ENCODE assay signal across 16 mouse cellular contexts in genomic region chr2:126500521-126500920, GRCm38 (mm10). TPM values are rescaled to one million over a fixed set of nuclear protein-coding genes. Genes with fewer than 3 reads are reported as not detected.
A peak's percentile ranks its signal among the peaks of the same experiment; 100 is the strongest.
DNase-seq lines count a peak whose midpoint lies in the region; ATAC-seq lines count a peak whose summit lies in the region.
"Had no signal": no experiment of that assay in that cellular context is flagged by ENCODE, and none has a peak within 500 bp of the region (broad histone marks: within the 10 kb centered on the region; RNA-seq: fewer than 3 reads in every experiment).

TSS of gene Atp8b4 (minus strand) at chr2:126500674.

- WGBS in forebrain, embryonic 15.5 days: 95% methylated on average over 6 of the region's 6 CpGs

- no peaks in the 10 kb centered on the region for H3K36me3 ChIP-seq in megakaryocyte, embryonic 14.5 days (replicated peaks; ENCODE audit: low read length)
- no peaks in the 10 kb centered on the region for H3K36me3 ChIP-seq in forebrain, embryonic 15.5 days
- H3K36me3 ChIP-seq: embryonic facial prominence, embryonic 15.5 days; heart, embryonic 13.5 days; hindbrain, embryonic 12.5 days had no signal

- no peak within 1 kb of the TSS for H3K9ac ChIP-seq in forebrain, embryonic 15.5 days (replicated peaks)
- H3K9ac ChIP-seq: embryonic facial prominence, embryonic 15.5 days; heart, embryonic 13.5 days; hindbrain, embryonic 12.5 days had no signal

- H3K4me2 ChIP-seq in forebrain, embryonic 15.5 days (replicated peaks): no peak within 1 kb of the TSS
- H3K4me2 ChIP-seq: embryonic facial prominence, embryonic 15.5 days; heart, embryonic 13.5 days; hindbrain, embryonic 12.5 days had no signal

- H3K27me3 ChIP-seq in megakaryocyte, embryonic 14.5 days (replicated peaks): no peaks in the 10 kb centered on the region
- no peaks in the 10 kb centered on the region for H3K27me3 ChIP-seq in forebrain, embryonic 15.5 days
- H3K27me3 ChIP-seq: embryonic facial prominence, embryonic 15.5 days; heart, embryonic 13.5 days; hindbrain, embryonic 12.5 days had no signal

- no peak for ATAC-seq in erythroblast, adult 5-6 weeks (replicated peaks; ENCODE audit: low FRiP score, poor library complexity, severe bottlenecking)
- ATAC-seq in forebrain, embryonic 15.5 days (replicated peaks): no peak
- ATAC-seq: forebrain, embryonic 16.5 days had no signal

- H3K27ac ChIP-seq in forebrain, embryonic 15.5 days (replicated peaks): no peak within 1 kb of the TSS
- H3K27ac ChIP-seq: embryonic facial prominence, embryonic 15.5 days; heart, embryonic 13.5 days; hindbrain, embryonic 12.5 days had no signal

- 0 out of 2 replicates have a peak, but pooled peaks cover 4% of the 10 kb centered on the region for H3K9me3 ChIP-seq in megakaryocyte, embryonic 14.5 days
- no peaks in the 10 kb centered on the region for H3K9me3 ChIP-seq in forebrain, embryonic 15.5 days
- H3K9me3 ChIP-seq: embryonic facial prominence, embryonic 15.5 days; heart, embryonic 13.5 days; hindbrain, embryonic 12.5 days had no signal

- H3K4me1 ChIP-seq in megakaryocyte, embryonic 14.5 days: peaks cover 46% of the 10 kb centered on the region
- no peaks in the 10 kb centered on the region for H3K4me1 ChIP-seq in forebrain, embryonic 15.5 days
- H3K4me1 ChIP-seq: embryonic facial prominence, embryonic 15.5 days; heart, embryonic 13.5 days; hindbrain, embryonic 12.5 days had no signal

- DNase-seq in 416B (ENCODE audit: low read depth): peak; percentile 29
- peak; percentile 65 for DNase-seq in CD4-positive helper T cell, adult 2 months (ENCODE audit: low read depth, low spot score)
- no peak for DNase-seq in layer of hippocampus, adult 8-10 months (ENCODE audit: low spot score in 2 of 2)
- no peak for DNase-seq in urinary bladder, postnatal 25 days (ENCODE audit: low spot score)
- DNase-seq: adrenal gland, postnatal 10 days; gastrocnemius, postnatal 25 days; kidney, adult 11 months; right cerebral cortex, adult 18-20 months had no signal

- H3K4me3 ChIP-seq in megakaryocyte, embryonic 14.5 days (replicated peaks): peak within 1 kb of the TSS; percentile 75
- no peak within 1 kb of the TSS for H3K4me3 ChIP-seq in forebrain, embryonic 15.5 days
- H3K4me3 ChIP-seq: embryonic facial prominence, embryonic 15.5 days; heart, embryonic 13.5 days; hindbrain, embryonic 12.5 days had no signal

RNA-seq across cellular contexts. Expression of gene Atp8b4, which starts in this region (rescaled TPM):
- total RNA-seq in erythroblast, adult 5-6 weeks (2015; ENCODE audit: low replicate concordance): 46.8 and 55.1 TPM in 2 replicates
- 33.0 and 44.0 TPM in 2 replicates for total RNA-seq in erythroblast, adult 5-6 weeks (2017; ENCODE audit: low replicate concordance)
- 0.38 TPM in 2 replicates for polyA plus RNA-seq in megakaryocyte, embryonic 14.5 days (2012; ENCODE audit: insufficient read depth, low replicate concordance)
- under 1 TPM in 1 of 4 experiments, not detected in 3; 0.07 TPM for total RNA-seq in layer of hippocampus, adult 8-10 months (2022)
- 0.04 TPM in 2 replicates for polyA plus RNA-seq in forebrain, embryonic 15.5 days (2015; fragmentation: Nextera tagmentation; extraction: Ambion mirVana)
- polyA plus RNA-seq: forebrain, embryonic 16.5 days; midbrain, postnatal 0 days had no signal

Comparison
In these comparisons a context has a peak if more than half of its experiments do, and no peak if none do; other contexts are left out.
1. RNA of gene Atp8b4 (total RNA-seq): 33.0 to 55.1 TPM in erythroblast, adult 5-6 weeks; 0.07 TPM in layer of hippocampus, adult 8-10 months; every median in the first group is over 10 times any median in the second.
2. DNase-seq: peak in 416B (single experiment) and CD4-positive helper T cell, adult 2 months (single experiment); none in layer of hippocampus, adult 8-10 months (0 of 2) and urinary bladder, postnatal 25 days (single experiment).